Mouse (Mus musculus) gastrocnemius, postnatal 4 days (tissue): ENCODE measurements at regions not wholly inside any gene's neighbourhood (a gene's known extent, or its start where the extent isn't known, plus 50 kb on each side); places are given as distances from the start of the nearest gene placed in this dataset.

Source experiments
- DNase-seq, 2 experiments: peaks; one replicate each; pipeline ENCODE4 v3.0.0; 2021 to 2022; ENCODE audit warnings: low spot score in 2 of 2, mixed read lengths in 2 of 2

DNA sequence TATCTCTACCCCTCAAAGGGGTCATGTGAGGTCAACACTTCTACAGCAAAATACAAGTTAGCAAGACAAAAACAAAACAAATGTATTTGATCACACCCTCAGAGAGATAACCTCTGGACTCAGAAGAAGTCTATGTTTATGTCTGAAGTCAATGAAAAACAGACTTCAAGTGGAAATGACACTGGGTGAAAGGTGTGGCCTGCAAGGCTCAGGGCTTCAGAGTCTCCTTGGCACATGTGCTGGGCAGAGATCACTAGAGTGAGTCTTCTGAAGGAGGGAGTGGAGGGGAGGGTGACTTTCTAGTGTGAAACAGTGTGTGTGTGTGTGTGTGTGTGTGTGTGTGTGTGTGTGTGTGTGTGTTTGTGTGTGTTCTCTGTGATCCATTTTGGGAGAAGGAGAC, 68.2 kb downstream of the Il12a start:
- DNase-seq: no peak

DNA sequence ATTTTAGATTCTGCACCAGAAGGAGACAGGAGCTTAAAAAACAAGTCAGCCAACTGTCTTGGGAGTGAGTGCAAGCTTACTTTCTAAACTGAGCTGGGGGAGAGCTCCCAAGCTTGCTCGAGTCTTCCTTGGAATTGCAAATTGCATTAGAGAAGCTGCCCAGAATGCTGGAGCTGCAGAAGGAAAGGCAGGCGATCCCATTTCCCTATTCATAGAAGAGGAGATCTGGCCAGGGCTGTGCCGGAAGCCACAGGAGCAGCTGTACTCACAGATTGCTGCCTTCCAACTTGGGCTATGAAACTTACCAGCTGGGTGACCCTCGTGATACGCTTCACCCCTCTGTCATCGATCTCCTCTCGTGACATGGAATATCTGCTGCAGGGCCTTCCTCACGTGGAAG, 68.9 kb downstream of the Il12a start:
- peak in 1 of 2 experiments; percentile 24 for DNase-seq

DNA sequence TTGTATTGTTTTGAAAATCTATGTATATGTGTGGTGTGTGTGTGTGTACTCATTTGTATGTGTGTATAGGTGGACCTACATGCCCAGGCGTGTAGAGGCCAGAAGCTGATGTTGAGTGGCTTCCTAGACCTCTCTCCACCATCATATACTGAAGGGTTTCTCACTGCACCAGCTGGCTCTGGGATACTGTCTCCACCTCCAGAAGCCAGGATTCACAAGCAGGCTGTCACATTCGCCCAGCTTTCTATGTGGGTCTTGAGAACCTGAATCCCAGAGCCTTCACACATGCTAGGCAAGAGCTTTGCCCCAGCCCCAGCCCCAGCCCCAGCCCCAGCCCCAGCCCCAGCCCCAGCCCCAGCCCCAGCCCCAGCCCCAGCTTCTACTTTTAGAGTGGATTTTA, 70.4 kb downstream of the Il12a start:
- no peak for DNase-seq

DNA sequence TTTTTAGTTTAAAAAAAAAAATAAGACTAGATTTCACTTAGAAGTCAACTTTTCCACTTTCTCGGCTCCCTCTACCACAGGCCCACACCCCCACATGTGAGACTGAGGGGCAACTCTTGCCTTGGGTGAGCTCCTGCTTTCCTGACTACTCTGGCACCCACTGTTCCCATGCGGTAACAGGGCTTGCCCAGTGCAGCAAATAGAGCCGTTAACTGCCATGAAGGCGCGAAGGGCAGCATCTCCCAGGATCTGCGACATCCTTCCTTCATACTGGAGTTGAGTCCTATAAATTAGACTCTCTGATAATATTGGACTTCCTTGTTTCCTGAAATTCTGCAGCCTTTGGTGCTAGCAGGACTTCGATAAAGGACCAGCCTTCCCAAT, 70.8 kb downstream of the Il12a start:
- no peak for DNase-seq

DNA sequence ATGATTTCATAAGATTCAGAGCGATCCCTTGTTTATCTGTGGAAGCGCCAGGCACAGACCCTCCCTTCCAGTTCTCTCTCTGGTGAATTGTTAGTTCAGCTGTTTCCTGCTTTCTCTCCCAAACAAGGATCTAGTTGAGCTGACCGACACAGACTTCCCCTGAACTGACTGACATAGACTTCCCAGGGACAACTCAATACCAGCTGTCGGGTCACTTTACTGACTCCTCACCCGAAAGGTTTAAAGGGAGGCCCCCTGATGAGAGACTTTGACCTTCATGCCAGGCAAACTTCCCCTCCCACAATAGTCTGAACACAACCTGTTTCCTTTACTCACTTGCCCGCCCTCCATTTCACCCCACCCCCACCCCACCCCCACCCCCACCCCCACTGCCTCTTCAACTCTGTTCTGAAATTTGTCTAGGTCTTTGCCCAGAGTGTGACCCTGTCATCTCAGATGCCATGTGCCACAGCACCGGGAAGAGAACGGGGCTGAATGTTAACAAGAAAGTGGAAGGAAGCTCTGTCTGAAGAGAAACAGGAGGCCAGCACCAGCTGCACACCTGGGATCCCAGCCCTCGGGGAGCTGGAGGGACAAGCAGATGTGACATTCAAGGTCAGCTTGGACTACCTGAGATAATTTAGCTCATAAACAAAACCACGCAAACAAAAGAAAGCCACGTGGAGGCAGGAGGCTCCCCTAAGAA, 71.3 kb downstream of the Il12a start:
- no peak for DNase-seq

DNA sequence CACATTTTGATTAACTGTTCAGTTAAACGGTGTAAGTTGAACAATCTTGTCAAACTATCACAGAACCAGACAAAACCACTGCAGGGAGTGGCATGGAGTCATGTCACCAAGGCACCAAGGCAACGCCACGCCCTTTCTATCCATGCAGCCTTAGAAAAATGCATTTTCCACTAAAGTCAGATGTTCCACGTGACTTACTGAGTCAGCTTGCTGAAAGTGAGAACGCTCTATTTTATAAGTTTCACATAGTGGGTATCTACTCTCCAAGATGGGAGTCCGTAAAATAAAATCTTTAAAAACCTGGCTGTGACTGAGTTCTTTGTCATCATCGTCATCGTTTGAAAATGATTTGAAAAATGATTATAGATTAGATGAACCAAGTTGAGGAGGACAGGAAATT, 72.5 kb downstream of the Il12a start:
- no peak for DNase-seq

DNA sequence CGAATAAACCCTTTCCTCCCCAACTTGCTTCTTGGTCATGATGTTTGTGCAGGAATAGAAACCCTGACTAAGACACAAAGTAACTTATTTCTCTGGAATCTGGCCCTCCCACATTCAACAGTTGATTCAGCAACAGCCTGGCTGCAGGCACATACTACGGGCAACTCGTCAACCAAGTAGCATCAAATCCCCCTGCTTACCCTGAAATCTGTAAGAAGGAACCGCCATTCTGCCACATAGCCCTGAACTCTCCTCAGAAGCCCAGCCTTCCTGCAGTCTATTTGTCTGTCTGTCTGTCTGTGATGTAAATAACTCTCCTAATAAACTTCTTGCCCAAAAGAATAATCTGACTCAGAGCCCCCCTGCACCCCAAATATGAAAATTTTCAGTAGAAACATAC, 73.9 kb downstream of the Il12a start:
- no peak for DNase-seq

DNA sequence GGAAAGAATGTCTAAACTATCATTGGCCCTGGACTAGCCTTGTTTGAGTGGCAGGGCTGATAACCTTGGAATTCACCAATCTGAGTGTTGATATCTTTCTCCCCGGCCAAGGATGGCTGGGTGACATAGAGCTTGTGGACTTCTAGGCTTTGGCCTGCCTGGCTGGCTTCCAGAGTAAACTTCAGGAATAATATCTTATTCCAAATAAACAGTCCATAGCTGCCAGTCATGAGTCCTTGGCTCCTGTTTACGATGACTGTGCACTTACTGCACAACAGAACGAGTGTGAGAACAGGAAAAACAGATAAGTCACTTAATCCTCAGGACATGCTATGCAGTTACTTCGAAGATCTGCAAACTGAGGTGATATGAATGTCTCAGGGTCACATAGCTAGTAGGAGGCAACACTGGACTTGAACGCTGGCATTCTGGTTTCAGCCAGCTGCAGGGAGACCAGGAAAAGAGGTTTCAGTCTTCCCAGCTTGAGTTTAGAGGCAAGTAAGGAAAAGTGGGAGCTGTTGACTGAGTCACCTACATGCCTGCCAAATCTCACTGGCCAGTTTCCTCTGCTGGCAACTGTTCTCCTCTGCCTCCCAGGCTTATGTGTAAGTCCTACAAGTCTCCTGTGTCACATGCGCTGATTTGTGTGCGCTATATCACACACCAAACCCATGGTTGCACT, 74.6 kb downstream of the Il12a start:
- DNase-seq: peak in 1 of 2 experiments; percentile 44

DNA sequence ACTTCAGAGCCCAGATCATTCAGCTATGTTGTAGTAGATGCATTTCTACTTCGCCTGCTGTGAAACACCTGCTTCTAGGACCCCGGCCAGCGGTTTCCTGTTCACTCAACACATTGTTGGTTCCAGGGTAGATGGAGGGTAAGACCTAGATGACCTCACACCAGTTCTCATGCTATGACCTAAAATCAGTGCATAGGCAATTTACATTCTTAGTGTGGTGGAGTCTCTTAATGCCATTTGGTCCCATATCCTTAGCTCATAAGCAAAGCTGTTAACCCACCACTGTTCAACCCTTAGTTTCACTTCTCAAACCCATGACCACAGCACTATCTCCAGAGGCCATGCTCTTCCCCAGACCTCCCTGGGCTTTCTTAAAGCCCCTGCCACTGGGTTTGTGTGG, 81.1 kb downstream of the Il12a start:
- no peak for DNase-seq

DNA sequence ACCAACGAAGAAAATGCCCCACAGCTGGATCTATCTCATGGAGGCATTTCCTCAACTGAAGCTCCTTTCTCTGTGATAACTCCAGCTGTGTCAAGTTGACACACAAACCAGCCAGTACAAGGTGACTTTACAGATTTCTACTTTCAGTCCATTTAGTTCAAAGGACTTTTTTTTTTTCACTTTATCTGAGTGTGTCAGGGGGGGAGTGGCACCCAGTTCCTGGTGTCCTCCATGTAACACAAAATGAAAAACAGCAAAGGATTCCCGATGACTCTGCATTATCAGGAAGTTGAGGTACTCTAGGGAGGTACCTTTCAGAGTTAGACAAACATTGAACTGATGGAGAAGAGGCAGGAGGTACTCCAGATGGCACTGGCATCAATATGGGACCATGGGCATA, 87.4 kb downstream of the Il12a start:
- DNase-seq: no peak

DNA sequence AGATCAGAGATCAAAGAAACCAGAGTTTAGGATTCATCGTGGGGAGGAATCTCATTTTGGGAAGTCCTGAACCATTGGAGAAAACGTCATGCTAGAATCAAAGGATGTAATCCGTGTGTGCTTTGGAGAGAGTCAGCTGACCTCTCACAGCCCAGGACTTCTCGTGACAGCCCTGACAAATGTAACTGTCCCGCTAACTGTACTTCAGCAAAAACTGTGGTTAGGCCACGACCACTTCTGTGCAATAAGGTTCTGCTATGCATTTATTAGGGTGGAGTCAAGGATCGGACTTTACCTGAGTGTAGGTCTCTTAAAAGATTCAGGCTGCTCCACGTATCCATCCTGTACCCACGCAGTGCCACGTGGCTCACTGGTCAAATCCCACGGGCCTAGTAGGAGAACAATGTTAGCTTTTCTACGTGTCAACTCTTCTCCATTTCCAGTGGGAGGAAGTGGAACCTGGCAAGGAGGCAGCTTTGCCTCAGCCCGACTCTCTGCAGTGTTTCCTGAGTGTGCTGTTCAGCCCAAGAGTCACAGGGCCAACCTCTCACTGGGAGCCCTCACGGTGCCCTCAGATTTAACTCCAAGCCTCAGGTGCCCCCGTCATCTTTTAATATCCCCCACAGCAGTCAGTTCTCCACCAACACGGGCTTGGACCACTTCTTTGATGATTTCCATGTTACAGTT, 88.1 kb downstream of the Il12a start:
- no peak for DNase-seq

DNA sequence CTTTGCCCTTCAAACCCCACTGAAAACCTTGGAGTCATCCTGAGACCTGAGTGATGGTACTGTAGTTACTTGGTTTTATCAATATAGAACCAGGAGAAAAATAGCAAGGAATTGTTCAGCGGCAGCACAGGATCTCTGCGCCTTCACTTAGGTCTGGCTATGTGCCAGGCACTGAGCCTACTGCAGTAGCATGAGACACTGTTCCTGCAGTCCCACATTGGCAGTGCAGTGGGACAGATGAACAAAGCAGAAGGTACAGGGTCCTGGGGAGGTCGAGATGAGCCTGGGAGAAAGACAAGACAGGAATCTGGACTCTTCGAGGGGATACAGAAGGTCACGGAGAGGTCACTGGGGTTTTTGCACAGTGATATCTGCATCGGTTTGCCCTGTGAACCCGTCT, 88.5 kb upstream of the 1110032F04Rik start:
- peak in 1 of 2 experiments; percentile 26 for DNase-seq

DNA sequence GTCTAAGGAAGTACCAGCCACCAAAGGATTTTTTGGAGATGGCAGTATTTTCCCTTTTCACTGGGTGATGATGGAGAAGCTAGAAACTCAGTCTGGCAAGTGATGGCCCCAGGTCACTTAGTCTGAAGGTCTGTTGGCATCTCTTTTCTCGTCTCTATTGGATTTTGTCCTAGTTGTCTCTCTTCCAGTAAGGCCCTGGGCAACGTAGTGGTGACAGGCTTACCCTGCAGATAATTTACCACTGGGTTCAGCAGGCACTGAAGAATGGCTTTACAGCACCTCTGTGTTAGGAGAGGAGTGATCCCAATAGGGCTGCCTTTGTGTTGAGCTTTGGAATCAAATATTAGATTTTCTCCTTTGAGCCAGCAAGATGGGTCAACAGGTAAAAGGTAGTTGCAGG, 87.9 kb upstream of the 1110032F04Rik start:
- no peak for DNase-seq

DNA sequence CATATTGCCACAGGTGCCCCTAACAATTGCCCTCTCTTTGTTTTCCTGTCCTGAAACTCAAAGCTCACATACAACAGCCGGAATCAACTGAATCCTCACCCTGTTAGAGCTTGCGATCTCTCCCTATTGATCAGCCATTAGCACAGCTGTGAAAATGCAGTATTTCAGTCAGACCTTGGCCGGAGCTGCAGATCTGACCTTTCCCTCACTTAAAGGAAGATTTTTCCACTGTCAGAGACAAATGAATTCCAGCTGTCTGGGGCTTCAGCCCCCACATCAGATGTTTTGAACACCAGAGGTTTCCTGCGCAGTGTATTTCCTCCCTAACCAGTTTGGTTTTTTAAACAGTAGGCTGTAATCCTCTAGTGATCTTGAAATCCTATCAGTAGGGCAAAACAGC, 87.0 kb upstream of the 1110032F04Rik start:
- DNase-seq: peak in 1 of 2 experiments; percentile 21

DNA sequence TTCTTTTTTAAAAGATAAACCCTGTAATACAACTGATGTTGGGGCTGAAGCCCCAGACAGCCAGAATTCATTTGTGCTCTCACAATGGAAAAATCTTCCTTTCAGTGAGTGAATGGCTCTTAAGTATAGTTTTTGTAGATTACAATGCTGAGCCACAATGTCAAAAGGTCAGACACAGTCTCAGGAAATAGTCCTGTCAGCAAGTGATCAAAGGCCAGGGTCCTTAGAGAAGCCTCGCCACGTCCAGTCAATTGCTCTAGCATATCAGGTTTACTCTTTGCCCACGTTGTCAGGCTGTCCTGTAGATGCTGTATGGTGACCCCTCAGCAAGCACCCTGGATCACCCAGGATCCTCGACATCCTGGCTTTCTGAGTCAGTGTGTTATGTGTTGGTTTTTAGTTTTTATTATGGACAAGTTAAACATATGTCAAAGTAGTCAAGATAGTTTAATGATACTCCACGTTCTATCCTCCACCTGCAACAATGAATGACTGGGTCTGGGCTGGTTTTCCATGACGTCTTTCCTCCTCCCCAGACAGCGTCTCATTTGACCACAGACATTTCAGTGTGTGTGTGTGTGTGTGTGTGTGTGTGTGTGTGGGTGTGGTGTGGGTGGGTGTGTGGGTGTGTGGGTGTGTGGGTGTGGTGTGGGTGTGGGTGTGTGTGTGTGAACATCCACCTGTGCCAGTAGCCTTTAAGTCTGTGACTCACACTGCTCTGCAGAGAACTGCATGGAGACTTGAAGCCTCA, 85.5 kb upstream of the 1110032F04Rik start:
- DNase-seq: no peak

DNA sequence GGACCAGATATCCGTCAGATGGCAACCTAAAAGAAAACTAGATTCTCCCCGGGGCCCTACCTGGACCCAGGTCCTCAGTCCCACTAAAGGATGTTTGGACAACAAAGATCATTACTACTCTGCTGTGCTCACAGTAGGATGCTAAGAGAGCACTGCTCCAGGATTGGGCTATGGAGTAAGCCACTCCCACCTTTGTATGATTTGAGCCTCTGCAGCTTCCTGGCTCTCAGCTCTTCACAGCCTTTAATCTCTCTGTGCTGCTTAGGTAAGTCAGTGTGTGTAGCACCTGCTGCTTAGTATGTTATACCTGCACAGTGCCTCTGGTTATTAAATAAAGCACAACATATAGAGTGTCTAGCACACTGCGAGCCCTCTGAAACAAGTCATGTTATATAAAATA, 82.6 kb upstream of the 1110032F04Rik start:
- no peak for DNase-seq

DNA sequence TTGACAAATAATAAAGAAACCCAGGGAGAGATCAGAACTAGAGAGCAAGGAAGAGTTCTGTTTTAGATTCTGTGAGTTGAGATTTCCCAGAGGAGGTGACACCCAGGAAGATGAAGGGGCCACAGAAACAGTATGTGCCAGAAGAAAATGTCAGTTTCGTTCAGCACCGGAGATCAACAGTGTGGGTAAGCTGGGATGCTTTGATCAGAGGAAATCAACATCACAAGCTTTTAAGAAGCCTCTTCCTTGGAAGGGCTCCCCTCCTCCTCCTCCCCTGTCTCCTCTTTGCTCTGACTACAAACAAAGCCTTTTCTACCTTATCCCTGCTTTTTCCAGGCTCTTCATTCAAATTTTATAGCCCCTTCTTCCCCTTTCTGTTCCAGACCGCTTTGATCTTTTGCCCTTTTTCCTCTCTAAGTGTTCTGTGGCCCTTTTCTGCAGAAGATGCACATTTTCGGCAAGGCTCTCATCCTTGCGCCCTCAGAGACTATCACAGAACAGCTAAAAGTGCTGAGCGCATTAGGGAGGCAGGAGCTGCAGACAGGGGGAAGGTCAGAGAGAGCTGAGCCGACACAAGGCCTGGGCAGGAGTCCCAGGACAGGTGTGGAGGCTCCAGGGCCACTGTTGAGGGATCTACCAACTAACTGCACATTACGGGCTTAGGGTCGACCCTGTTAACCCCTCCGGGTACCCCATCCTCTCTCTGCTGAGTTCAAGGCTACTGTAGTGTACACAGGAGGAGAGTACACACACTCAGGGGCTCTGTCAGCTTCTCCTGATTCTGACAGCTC, 81.8 kb upstream of the 1110032F04Rik start:
- no peak for DNase-seq

DNA sequence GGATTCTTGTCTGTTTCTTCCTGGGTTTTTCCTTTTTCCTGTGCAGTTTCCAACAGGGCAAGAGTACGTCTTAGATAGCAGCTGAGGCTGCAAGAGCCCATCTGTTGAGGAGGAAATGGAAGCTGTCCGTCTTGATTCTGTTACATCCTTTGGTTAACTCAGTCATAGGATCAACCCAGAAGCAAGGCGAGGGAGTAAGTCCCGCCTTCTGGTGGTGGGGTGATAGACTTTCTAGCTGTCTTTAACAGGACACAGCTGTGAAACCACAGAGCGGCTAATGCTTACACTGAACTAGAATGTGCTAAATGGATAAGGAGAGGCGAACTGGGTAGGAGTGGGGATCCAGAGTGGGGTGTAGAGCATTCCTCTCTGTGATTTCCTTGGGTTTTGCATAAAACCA, 79.9 kb upstream of the 1110032F04Rik start:
- DNase-seq: no peak

DNA sequence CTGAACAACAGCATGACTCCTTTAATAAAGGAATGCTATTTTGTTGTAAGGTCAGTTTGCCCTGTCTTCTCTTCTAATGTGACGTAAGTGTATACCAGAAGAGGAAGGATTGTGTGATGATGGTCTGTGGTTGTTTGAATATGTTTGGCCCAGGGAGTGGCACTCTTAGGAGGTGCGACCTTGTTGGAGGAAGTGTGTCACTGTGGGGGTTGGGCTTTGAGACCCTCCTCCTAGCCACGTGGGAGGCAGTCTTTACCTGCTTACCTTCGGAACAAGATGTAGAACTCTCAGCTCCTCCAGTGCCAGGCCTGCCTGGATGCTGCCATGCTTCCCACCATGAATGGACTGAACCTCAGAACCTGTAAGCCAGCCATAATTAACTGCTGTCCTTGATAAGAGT, 78.9 kb upstream of the 1110032F04Rik start:
- DNase-seq: no peak

DNA sequence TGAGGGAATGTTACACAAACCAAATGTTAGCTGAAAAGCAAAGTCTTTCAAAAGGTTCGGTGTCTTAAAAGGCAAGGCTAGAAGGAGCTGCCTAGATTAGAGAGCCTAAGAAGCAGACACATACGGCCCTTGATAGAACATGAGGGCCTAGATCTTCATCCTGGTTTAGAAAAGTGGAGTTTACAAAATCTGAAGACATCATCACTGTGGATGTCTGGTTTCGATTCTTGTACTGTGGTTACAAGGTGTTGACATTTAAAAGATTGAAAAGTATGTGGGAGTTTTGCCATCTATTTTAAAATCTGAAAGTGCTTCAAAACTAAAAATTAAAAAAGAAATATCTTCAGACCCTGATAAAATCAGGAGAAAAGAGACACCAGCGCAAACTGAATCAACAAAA, 76.5 kb upstream of the 1110032F04Rik start:
- DNase-seq: no peak

DNA sequence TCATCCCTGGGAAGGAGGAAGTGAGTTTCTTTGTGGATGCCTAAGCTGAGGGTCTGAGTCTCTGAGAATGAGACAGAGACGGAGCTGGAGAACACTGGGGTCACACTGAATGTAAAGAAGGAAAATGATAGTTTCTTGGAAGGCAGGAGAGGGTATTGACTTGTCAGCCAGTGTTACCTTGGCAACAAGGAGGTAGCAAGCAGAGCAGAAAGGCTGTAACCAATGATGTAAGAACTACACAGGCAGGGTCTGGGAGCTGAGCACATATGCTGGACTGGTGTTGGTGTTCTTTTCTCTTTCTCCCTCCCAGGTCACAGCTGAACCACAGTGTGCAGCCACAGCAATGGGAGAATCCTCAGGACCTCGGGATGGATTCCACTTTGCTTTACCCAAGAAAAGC, 75.5 kb upstream of the 1110032F04Rik start:
- DNase-seq: no peak
